In the genomic region with DNA sequence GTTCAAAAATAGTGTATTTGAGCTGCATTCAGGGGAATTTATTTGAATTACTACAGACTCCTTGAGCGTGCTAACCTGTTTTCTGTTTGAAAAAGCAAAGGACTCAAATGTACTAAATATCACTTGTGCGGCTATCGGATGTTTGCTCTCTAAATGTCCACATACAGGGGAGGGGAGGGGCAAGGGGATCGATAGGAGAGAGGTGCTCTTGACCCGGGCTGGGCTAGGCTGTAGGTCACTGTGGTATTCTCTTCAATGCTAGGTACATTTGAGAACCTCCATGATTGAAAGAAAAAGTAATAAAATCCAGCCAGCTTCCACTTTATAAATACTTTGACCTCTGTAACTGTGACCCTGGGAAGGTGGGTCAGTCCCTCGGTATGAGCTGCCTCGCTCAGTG, we compare ENCODE assay signal across 11 mouse cellular contexts. TPM values are rescaled to one million over a fixed set of nuclear protein-coding genes. Genes with fewer than 3 reads are reported as not detected.
DNase-seq lines count a peak whose midpoint lies in the region; ATAC-seq and TF ChIP-seq lines count a peak whose summit lies in the region.
"Had no signal": no experiment of that assay in that cellular context is flagged by ENCODE, and none has a peak within 500 bp of the region (broad histone marks: within the 10 kb centered on the region; RNA-seq: fewer than 3 reads in every experiment).

No protein-coding gene starts in this region.

- intact Hi-C loops in left cerebral cortex, postnatal 25 days (cut with DNase I): no loop called here

- no peak for TF ChIP-seq CTCF in kidney, postnatal 0 days (IDR thresholded peaks at IDR 0.05; ENCODE audit: low read depth)

- peak overlapping the region; percentile 58 for H3K4me2 ChIP-seq in kidney, postnatal 0 days (ENCODE audit: low read length)
- H3K4me2 ChIP-seq in forebrain, embryonic 13.5 days: peak overlapping the region; percentile 59
- H3K4me2 ChIP-seq in limb, embryonic 11.5 days (ENCODE audit: low read depth, severe bottlenecking): peak overlapping the region; percentile 47
- H3K4me2 ChIP-seq in neural tube, embryonic 13.5 days: peak overlapping the region; percentile 51

- no peaks in the 10 kb centered on the region for H3K36me3 ChIP-seq in kidney, postnatal 0 days (ENCODE audit: insufficient read depth, low read length)
- H3K36me3 ChIP-seq in forebrain, embryonic 13.5 days (ENCODE audit: poor library complexity, severe bottlenecking): no peaks in the 10 kb centered on the region
- H3K36me3 ChIP-seq in limb, embryonic 11.5 days (ENCODE audit: control insufficient read depth, insufficient read depth, low read length): no peaks in the 10 kb centered on the region
- no peaks in the 10 kb centered on the region for H3K36me3 ChIP-seq in neural tube, embryonic 13.5 days

- peaks cover 14% of the 10 kb centered on the region for H3K4me1 ChIP-seq in kidney, postnatal 0 days (replicated peaks; ENCODE audit: insufficient read depth, low read length)
- peaks cover 46% of the 10 kb centered on the region for H3K4me1 ChIP-seq in forebrain, embryonic 13.5 days
- peaks cover 24% of the 10 kb centered on the region for H3K4me1 ChIP-seq in limb, embryonic 11.5 days (ENCODE audit: control insufficient read depth, insufficient read depth, low read length)
- peaks cover 59% of the 10 kb centered on the region for H3K4me1 ChIP-seq in neural tube, embryonic 13.5 days (replicated peaks)

- no peaks in the 10 kb centered on the region for H3K9me3 ChIP-seq in kidney, postnatal 0 days (replicated peaks; ENCODE audit: low read length)
- H3K9me3 ChIP-seq in forebrain, embryonic 13.5 days (replicated peaks): no peaks in the 10 kb centered on the region
- no peaks in the 10 kb centered on the region for H3K9me3 ChIP-seq in limb, embryonic 11.5 days (ENCODE audit: control insufficient read depth, low read length)
- H3K9me3 ChIP-seq in neural tube, embryonic 13.5 days: no peaks in the 10 kb centered on the region

- no peak overlapping the region; the same call in 1 of the 2 replicates for H3K27ac ChIP-seq in kidney, postnatal 0 days
- H3K27ac ChIP-seq in forebrain, embryonic 13.5 days: peak overlapping the region; percentile 80
- H3K27ac ChIP-seq in limb, embryonic 11.5 days (replicated peaks; ENCODE audit: low read depth, low read length): peak overlapping the region; percentile 48
- H3K27ac ChIP-seq in neural tube, embryonic 13.5 days (replicated peaks): peak overlapping the region; percentile 83

- no peak for ATAC-seq in kidney, postnatal 0 days (replicated peaks; ENCODE audit: low FRiP score, low read depth)
- no peak for ATAC-seq in forebrain, embryonic 13.5 days
- peak; percentile 31 for ATAC-seq in limb, embryonic 11.5 days (ENCODE audit: insufficient number of reproducible peaks, low FRiP score, low TSS enrichment, low read depth)
- ATAC-seq in neural tube, embryonic 13.5 days (ENCODE audit: low read depth): 0 out of 2 replicates have a peak, but pooled peaks have one; percentile 6
- ATAC-seq: activated CD4-positive, CD25-positive, alpha-beta regulatory T cell, adult 4 months had no signal

- H3K27me3 ChIP-seq in kidney, postnatal 0 days (ENCODE audit: insufficient read depth, low read length): no peaks in the 10 kb centered on the region
- peaks cover 11% of the 10 kb centered on the region for H3K27me3 ChIP-seq in forebrain, embryonic 13.5 days
- H3K27me3 ChIP-seq in limb, embryonic 11.5 days (ENCODE audit: control insufficient read depth, insufficient read depth, low read length): no peaks in the 10 kb centered on the region
- peaks cover 34% of the 10 kb centered on the region for H3K27me3 ChIP-seq in neural tube, embryonic 13.5 days

- WGBS in kidney, postnatal 0 days: 34% methylated on average over 7 of the region's 7 CpGs
- WGBS in forebrain, embryonic 13.5 days: 42% methylated on average over 7 of the region's 7 CpGs
- 23% methylated on average over 7 of the region's 7 CpGs for WGBS in limb, embryonic 11.5 days
- WGBS in neural tube, embryonic 13.5 days: 28% methylated on average over 7 of the region's 7 CpGs

- H3K4me3 ChIP-seq in kidney, postnatal 0 days (replicated peaks; ENCODE audit: low read depth, low read length): peak overlapping the region; percentile 29; the same call in 1 of the 2 replicates
- peak overlapping the region; percentile 28 for H3K4me3 ChIP-seq in forebrain, embryonic 13.5 days
- H3K4me3 ChIP-seq in limb, embryonic 11.5 days (ENCODE audit: low read depth, low read length): no peak overlapping the region; the same call in 1 of the 2 replicates
- peak overlapping the region; percentile 17 for H3K4me3 ChIP-seq in neural tube, embryonic 13.5 days

- no peak overlapping the region for H3K9ac ChIP-seq in kidney, postnatal 0 days (ENCODE audit: low read depth, low read length)
- peak overlapping the region; percentile 47 for H3K9ac ChIP-seq in forebrain, embryonic 13.5 days
- H3K9ac ChIP-seq in limb, embryonic 11.5 days (ENCODE audit: low read length): no peak overlapping the region
- H3K9ac ChIP-seq in neural tube, embryonic 13.5 days: no peak overlapping the region; the same call in 1 of the 2 replicates

- DNase-seq in kidney, postnatal 0 days (ENCODE audit: low spot score): no peak
- DNase-seq in kidney, postnatal 10 days: no peak
- DNase-seq in limb, embryonic 11.5 days (ENCODE audit: low spot score): no peak
- no peak for DNase-seq in left cerebral cortex, postnatal 25 days (ENCODE audit: low spot score in 2 of 2)
- no peak for DNase-seq in thymus, postnatal 36 days
- no peak for DNase-seq in left cerebral cortex, adult 8-10 months (ENCODE audit: low spot score in 2 of 2)
- DNase-seq: cerebellum, adult 11 months; thymus, adult 2 months had no signal

RNA-seq across cellular contexts. Expression of a gene that starts 33.1 kb away (rescaled TPM):
- polyA plus RNA-seq in kidney, postnatal 0 days (2015; fragmentation: Nextera tagmentation; extraction: Ambion mirVana): 3.5 and 3.6 TPM in 2 replicates
- polyA plus RNA-seq in forebrain, embryonic 13.5 days (2015; fragmentation: Nextera tagmentation; extraction: Ambion mirVana): 33.0 and 33.9 TPM in 2 replicates
- polyA plus RNA-seq in limb, embryonic 11.5 days (2014; fragmentation: Nextera tagmentation; extraction: Ambion mirVana): 5.7 TPM in 2 replicates
- polyA plus RNA-seq in neural tube, embryonic 13.5 days (2015; fragmentation: Nextera tagmentation; extraction: Ambion mirVana): 26.4 and 28.0 TPM in 2 replicates
- total RNA-seq in left cerebral cortex, postnatal 25 days (2021): 10 to 100 TPM; 89.4 to 96.4 TPM
- total RNA-seq in left cerebral cortex, adult 8-10 months (2022): 100 to 1,000 TPM; 111 to 123 (median 120) TPM
- polyA plus RNA-seq: activated CD4-positive, CD25-positive, alpha-beta regulatory T cell, adult 4 months had no signal

Comparison
In these comparisons a context has a peak if more than half of its experiments do, and no peak if none do; other contexts are left out.
1. ATAC-seq: peak in limb, embryonic 11.5 days (single experiment) and neural tube, embryonic 13.5 days (single experiment); none in kidney, postnatal 0 days (single experiment) and forebrain, embryonic 13.5 days (single experiment).
2. Peak in every context shown above with its lines, with median percentiles within 50 percentile points of each other: H3K4me2 ChIP-seq.